Mouse (Mus musculus) kidney, postnatal 25 days (tissue): ENCODE data around the gene Metap1.

Experiments
- DNase-seq, 2 experiments: peaks; one replicate each; pipeline ENCODE4 v3.0.0; 2021; ENCODE audit warnings: mixed read lengths in 2 of 2

Metap1 gene

GRCm38 (mm10) chr3:138489327-138490033 is at the start of gene Metap1:
Metap1 (minus strand) TSS chr3:138489515.
- peak; percentile 96 to 97 for DNase-seq

DNA sequence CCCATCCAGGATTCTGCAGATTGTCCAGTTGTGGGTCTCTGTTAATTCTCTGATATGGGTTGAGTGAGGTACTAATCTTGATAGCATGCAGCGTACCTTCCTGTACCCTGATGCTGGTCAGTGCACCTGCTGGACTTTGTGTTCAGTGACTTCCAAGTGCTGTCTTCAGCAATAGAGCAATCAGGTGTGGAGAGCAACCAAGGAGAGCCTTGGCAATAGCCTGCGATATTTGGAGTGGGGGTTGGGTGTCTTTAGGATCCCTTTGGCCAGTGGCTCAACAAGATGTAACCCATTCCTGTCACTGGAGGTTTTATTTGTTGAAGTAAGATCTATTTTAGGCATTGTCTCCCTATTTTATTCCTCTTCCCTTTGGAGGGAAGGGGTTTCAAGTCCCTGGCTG is 46.7 kb upstream of the Metap1 start:
- peak; percentile 49 to 72 for DNase-seq

- no peak for DNase-seq
Measured at GRCm38 (mm10) chr3:138532764-138533163, 43.4 kb upstream of the Metap1 start.

DNA sequence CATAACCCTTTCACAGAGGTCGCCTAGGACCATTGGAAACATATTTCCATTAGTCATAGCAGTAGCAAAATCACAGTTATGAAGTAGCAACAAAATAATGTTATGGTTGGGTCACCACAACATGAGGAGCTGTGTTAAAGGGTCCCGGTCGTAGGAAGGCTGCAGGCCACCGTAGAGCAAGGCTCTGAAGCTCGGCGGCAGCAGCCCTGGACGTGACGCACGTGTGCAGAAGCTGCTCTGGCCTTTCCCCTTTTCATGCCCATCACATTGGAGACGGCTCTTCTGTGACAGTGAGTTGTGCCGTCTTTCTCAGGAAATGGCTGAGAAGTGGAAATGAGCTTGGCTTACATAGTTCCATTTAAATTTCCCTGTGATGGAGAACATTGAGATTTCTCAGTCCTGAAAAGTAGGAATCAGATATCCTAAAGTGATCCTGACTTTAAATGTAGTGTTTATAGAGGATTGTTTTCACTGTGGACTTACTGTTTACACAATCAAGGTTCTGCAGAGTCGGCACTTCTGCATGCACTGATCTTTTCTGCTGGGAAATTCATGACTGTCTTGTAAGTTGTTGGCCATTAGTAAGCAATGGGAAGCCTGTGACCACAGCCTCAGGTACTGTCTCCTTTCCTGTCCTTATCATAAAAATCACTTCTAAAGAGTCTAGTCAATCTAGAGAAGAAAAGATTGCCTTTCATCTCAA is 42.3 kb upstream of the Metap1 start:
- no peak for DNase-seq

DNA sequence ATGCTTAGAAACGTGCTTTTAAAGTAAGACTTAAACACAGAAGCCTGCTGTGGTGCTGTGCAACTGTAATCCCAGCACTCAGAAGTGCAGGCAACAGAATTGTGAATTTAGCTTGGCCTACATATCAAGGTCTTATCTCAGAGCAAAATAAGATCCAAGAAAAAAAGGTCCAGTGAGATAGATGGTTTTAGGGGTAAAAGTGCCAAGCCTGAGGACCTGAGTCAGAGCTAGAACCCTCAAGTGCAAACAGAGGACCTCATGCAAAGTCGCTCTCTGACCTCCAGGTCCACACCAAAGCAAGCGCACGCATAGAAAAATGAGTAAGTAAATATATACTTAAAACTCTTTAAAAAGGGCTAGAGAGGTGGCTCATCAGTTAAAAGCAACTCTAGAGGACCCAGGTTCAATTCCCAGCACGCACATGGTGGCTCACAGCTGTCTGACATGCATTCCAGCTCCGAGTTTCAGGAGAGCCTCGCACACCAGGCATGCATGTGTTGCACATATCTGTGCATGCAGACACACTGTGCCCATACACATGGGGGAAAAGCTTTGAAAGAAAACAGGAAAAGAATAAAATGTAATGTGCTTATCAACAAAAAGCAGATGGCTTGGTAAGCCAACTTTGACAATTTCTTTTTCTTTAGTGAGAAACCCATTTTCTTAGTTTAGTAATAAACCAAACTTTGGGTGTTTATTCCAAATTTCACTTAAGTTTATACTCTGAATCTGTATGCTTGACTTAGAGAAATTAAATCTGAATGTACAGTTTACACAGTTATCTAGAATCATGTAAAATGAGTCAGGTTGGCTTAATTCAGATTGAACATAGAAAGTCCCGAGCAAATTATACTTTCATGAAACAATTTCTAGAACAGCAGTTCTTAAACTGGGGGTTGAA is 41.5 kb upstream of the Metap1 start:
- no peak for DNase-seq

DNA sequence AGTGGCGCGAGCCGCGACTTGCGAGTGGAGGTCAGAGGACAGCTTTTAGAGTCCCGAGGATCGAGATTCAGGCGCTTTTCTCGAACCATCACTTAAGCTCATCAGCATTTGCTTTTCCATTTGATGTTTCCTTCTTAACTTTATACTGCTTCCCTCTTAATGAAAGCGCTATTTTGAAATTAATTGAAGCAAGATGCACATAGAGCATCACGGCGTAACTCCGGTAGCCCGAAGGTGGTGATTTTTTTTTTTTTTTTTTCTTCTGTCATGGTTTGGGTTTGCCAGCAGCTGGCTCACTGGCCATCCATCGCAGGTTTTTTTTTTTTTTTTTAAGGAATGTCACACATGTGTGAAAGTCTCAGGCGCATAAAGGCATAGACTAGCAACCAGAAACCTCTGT is 39.0 kb upstream of the Metap1 start:
- no peak for DNase-seq

DNA sequence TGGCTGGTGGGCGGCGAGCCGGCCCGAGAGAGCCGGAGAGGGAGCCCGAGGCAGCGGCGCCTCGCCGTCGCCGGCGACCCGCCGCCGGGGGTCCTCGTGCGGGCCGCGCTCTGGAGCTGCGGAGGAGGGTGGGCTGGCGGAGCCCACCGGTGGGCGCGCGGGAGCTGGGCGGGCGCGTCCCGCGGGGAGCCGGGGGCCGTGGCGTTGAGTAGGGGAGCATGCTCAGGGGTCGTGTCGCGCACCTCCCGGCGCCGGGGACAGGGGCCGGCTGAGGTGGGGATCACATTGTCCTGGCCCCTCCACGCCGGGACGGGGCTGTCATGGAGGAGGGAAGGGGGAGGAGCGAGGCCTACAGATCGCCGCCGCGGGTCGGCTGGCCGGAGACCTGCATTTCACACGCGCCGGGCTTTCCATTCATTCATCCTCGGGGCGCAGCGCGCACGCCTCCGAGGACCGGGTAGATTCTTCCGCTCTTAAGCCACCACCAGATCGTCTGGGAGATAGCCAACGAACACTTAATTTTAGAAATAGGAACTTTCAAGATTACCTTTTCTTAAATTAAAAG is 38.4 kb upstream of the Metap1 start:
- peak; percentile 77 to 85 for DNase-seq

- peak; percentile 98 to 100 for DNase-seq
Measured at GRCm38 (mm10) chr3:138526916-138527666, 37.8 kb upstream of the Metap1 start.

GRCm38 (mm10) chr3:138526073-138526915 is 37.0 kb upstream of the Metap1 start, which contains the start of gene Eif4e:
Eif4e (plus strand) TSS chr3:138526179.
- DNase-seq, result peak; percentile 74 to 89

DNA sequence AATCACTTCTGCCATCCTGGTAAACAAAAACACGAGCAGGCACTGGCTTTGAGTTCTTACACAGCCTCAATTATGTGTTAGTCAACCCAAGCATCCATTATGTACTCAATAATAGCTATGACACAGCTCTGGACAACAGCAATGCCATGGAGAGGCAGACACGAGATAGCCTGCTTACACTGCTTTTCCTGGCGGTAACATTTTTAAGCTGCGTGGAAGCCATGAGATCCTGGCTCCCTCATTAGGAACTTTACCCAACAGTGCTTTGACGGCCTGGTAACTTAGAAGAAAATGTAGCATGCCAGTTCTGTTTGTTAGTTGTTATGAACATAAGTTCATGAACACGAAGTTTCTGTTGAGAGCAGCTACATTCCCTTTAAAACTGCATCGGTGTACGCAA is 36.2 kb upstream of the Metap1 start:
- DNase-seq, result no peak

DNA sequence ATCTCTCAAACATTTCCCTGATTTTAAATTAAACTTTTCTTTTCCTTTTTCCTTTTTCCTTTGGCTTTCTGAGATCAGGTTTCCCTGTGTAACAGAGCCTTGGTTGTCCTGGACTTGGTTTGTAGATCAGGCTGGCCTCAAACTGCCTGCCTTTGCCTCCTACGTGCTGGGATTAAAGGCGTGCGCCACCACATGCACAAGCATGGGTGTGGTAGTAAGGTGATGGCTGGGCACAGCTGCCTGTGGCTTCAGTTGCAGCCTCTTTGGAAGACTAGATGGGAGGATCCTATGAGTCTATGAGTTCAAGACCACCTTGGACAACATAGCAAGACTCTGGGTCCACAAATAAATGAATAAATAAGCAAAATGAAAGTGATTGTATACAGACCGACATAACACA is 34.6 kb upstream of the Metap1 start:
- no peak for DNase-seq

GRCm38 (mm10) chr3:138519218-138519617 is 29.9 kb upstream of the Metap1 start:
- DNase-seq, result no peak

DNA sequence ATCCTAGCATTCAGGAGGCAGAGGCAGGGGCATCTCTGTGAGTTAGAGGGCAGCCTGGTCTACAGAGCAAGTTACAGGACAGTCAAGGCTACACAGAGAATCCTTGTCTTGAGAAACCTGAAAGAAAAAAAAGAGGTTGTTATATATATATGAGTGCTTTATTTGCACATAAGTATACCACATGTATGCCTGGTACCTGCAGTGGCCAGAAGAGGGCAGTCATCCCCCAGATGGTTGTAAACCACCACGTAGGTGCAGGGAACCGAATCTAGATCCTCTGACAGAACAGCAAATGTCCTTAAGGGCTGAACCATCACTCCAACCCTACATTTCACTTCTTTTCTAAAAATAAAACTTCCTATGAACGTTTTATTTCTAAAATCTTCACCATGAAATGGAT is 28.6 kb upstream of the Metap1 start:
- DNase-seq, result peak in 1 of 2 experiments; percentile 53

GRCm38 (mm10) chr3:138515656-138516370 is 26.5 kb upstream of the Metap1 start:
- no peak for DNase-seq

- no peak for DNase-seq
Measured at GRCm38 (mm10) chr3:138514749-138515148, 25.4 kb upstream of the Metap1 start.

- DNase-seq, result no peak
Measured at GRCm38 (mm10) chr3:138513243-138513642, 23.9 kb upstream of the Metap1 start.

- no peak for DNase-seq
Measured at GRCm38 (mm10) chr3:138510471-138510870, 21.2 kb upstream of the Metap1 start.

GRCm38 (mm10) chr3:138509581-138509980 is 20.3 kb upstream of the Metap1 start:
- DNase-seq, result no peak

DNA sequence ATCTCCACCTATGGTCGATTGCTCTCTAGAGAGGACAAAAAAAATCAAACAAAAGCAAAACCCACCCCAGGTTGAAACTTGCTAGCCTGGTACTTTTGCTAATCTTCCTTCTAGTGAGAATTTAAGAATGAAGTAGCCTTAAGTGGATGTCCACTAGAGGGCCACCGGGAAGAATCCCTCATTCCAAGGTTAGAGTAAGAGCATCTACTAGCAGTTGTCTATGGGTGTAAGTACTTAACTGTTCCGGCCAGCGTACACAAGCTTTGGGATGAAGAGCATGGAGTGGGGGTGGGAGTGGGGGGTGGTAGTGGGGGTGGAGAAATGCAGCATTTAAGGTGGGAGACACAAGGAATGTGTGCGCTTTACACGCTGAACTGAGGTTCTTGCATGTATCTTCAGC is 17.4 kb upstream of the Metap1 start:
- peak; percentile 48 to 72 for DNase-seq

DNA sequence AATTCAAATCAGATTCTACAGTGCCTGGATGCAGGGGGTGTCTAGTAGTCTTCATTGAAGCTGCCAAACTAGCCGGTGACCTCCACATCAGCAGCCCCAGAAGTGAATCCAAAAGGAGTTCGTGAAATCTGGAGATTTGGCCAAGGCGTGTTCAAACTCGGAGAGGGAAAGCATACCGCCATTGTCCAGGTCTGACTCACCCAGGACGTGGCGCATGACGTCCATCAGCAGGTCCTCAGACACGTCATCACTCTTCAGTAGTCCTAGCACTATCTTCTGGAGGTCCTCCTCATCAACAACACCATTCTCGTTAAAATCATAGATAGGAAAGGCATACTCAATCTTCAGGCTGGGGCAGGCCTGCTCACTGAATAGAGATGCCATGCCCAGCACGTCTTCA is 14.4 kb upstream of the Metap1 start:
- no peak for DNase-seq
